In the genomic region with DNA sequence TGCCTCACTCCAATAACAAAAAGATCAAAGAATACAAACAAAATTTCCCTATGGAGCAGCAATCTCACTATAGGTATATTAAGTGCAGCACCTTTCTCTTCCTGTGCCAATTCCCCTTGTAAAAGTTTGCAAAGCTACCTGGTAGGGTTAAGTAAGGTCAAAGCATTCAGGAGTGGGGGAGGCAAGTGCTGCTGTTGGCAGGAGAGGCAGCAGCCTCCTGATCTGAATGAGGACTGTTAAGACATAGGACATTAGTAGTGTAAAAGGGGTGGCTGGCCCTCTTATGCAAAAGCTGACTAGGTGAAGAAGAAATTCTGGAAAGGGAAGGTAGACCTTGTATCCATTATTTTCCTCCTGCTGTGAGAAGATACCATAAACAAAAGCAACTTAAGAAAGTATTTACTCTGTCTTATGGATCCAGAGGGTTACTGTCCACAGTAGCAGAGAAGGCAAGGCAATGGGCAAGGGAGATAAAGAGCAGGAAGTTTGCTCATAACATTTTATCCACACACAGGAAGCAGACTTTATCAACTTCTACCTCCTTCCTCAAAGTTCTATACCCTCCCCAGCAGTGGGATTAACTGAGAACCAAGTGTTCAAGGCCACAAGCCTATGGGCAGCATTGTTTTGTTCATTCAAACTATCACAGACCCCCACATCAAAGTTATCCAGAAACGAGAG, we compare ENCODE assay signal across 1 mouse cellular context.
TF ChIP-seq lines count a peak whose summit lies in the region.

No protein-coding gene starts in this region.

TF ChIP-seq in MEL, 35 proteins besides CTCF, POLR2A, EP300 and RAD21 (continued from another document):
- TF ChIP-seq TBP (IDR thresholded peaks at IDR 0.05; ENCODE audit: low read depth, low read length): no peak
TF ChIP-seq in MEL: peak in this region for 6.
